Mouse (Mus musculus): ENCODE measurements at regions not wholly inside any gene's neighbourhood (a gene's known extent, or its start where the extent isn't known, plus 50 kb on each side); places are given as distances from the start of the nearest gene placed in this dataset.

- no peak for DNase-seq (ENCODE audit: low spot score in 2 of 2)
These were observed 64.3 kb upstream of the Id2 start for GRCm38 (mm10) chr12:25160990-25161843.

GRCm38 (mm10) chr12:25159091-25159490 lies 62.2 kb upstream of the Id2 start:
- DNase-seq (ENCODE audit: low spot score in 2 of 2) = no peak

DNA sequence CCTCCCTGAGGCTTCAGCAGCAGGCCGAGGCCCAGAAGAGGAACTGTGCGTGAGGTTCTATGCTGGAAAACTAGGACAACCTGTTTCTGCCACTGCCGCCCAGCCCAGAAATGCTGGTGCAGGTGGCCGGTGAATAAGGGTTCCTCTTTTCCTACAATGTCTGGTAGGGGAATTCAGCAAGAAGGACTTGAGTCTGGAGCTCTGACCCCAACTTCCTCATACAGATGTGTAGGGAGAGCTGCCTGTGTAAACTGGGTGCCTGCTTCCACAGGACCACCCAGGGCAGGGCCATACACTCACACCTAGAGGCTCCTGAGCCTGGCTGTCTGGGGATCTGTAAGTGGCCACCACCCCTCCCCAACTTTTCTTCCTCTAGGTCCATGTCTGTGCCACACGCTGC lies 60.3 kb upstream of the Id2 start:
- DNase-seq (ENCODE audit: low spot score in 2 of 2) = no peak

- no peak for DNase-seq (ENCODE audit: low spot score in 2 of 2)
These were observed 58.5 kb upstream of the Id2 start for GRCm38 (mm10) chr12:25155396-25155795.

- DNase-seq (ENCODE audit: low spot score in 2 of 2) = no peak
These were observed 51.2 kb upstream of the Id2 start for GRCm38 (mm10) chr12:25148099-25148498.
